Mouse (Mus musculus): ENCODE results near the gene Col6a4. TPM values are rescaled to one million over a fixed set of nuclear protein-coding genes. Genes with fewer than 3 reads are reported as not detected.

The Col6a4 gene
- polyA plus RNA-seq, 1 experiment from 2014 or later: 0.86 TPM

DNA sequence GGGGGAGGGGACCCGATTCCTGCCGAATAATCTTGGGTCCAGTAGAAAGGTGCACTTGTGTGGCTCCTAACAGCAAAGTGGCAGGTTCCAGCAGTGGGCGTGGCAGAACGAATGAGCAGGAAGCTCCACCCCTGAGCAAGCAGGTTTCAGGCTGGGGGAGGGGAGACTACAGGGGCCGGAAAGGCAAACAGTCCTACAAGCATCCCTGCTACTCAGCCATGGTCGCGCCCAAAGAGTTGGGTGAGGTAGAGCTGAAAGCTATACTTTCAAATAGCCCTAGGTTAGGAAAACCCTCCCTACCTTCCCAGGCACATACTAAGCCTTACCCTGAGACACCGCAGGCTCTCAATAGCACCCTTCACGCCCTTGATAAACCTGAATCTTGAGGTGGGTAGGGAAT, 9.7 kb upstream of the Col6a4 start:
- no peaks in the 10 kb centered on the region for H3K36me3 ChIP-seq (ENCODE audit: insufficient read depth, low read length)
- no peak for TF ChIP-seq CTCF (IDR thresholded peaks at IDR 0.05; ENCODE audit: low read depth)
- no peak overlapping the region for H3K9ac ChIP-seq (ENCODE audit: low read depth, low read length)
- H3K9me3 ChIP-seq (replicated peaks; ENCODE audit: low read length): no peaks in the 10 kb centered on the region
- H3K4me1 ChIP-seq (replicated peaks; ENCODE audit: insufficient read depth, low read length): no peaks in the 10 kb centered on the region
- no peak overlapping the region for H3K4me3 ChIP-seq (replicated peaks; ENCODE audit: low read depth, low read length)
- no peak for DNase-seq (ENCODE audit: low spot score)
- H3K27me3 ChIP-seq (ENCODE audit: insufficient read depth, low read length): no peaks in the 10 kb centered on the region
- 83% methylated on average over 9 of the region's 9 CpGs for WGBS
- H3K4me2 ChIP-seq (ENCODE audit: low read length): no peak overlapping the region
- no peak overlapping the region for H3K27ac ChIP-seq
- ATAC-seq (replicated peaks; ENCODE audit: low FRiP score, low read depth): no peak

DNA sequence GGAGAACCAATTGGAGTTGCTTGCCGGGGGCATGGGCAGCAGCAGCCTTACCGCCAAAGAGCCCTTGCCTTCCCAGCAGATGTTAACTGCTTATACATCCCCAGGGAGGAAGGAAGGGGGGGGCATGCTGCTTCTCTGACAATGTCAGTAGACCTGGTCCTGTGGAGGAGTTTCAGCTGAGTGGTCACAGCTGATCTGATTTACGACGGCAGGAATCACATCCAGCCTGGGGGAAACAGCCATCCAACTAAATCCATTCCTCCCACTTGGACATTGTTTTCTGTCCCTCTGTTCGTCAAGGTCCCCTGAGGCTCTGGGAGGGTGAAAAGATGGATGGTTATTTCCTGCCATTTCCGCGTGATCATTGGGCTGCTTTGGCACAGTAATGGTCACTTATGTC, 7.8 kb upstream of the Col6a4 start:
- no peak for ATAC-seq (replicated peaks; ENCODE audit: low FRiP score, low read depth)
- Histone ChIP-seq H3K4me2 (ENCODE audit: low read length) (no peak overlapping the region), H3K4me3 (replicated peaks; ENCODE audit: low read depth, low read length) (no peak overlapping the region), H3K4me1 (replicated peaks; ENCODE audit: insufficient read depth, low read length) (no peaks in the 10 kb centered on the region), H3K9ac (ENCODE audit: low read depth, low read length) (no peak overlapping the region), H3K36me3 (ENCODE audit: insufficient read depth, low read length) (no peaks in the 10 kb centered on the region), H3K27me3 (ENCODE audit: insufficient read depth, low read length) (no peaks in the 10 kb centered on the region), H3K27ac (no peak overlapping the region), H3K9me3 (replicated peaks; ENCODE audit: low read length) (no peaks in the 10 kb centered on the region)
- peak; percentile 67 for DNase-seq (ENCODE audit: low spot score)
- 23% methylated on average over 7 of the region's 7 CpGs for WGBS
- TF ChIP-seq CTCF (IDR thresholded peaks at IDR 0.05; ENCODE audit: low read depth): no peak

DNA sequence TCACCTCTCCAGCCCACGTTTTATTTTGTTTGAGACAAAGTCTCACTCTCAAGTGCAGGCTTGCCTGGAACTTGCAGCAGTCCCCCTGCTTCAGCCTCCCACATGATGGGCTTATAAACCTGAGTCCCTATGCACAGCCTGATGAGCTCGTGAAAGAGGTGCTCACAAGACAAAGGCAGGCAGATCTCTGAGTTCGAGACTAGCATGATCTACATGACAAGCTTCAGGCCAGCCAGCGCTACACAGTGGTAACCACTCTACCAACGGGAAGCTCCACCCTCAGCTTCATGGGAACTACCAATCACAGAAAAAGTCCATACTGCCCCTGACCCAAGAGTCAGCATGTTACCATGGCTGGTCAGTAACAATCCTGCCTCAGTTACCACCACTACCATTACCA, 4.6 kb upstream of the Col6a4 start:
- DNase-seq (ENCODE audit: low spot score) (no peak), ATAC-seq (replicated peaks; ENCODE audit: low FRiP score, low read depth) (no peak)
- no peak overlapping the region for H3K9ac ChIP-seq (ENCODE audit: low read depth, low read length)
- no peak for TF ChIP-seq CTCF (IDR thresholded peaks at IDR 0.05; ENCODE audit: low read depth)
- no peak overlapping the region for H3K27ac ChIP-seq
- WGBS: 70% methylated on average over 5 of the region's 5 CpGs
- no peaks in the 10 kb centered on the region for H3K9me3 ChIP-seq (replicated peaks; ENCODE audit: low read length)
- H3K36me3 ChIP-seq (ENCODE audit: insufficient read depth, low read length): no peaks in the 10 kb centered on the region
- no peaks in the 10 kb centered on the region for H3K27me3 ChIP-seq (ENCODE audit: insufficient read depth, low read length)
- H3K4me3 ChIP-seq (replicated peaks; ENCODE audit: low read depth, low read length): no peak overlapping the region
- H3K4me1 ChIP-seq (replicated peaks; ENCODE audit: insufficient read depth, low read length): no peaks in the 10 kb centered on the region
- no peak overlapping the region for H3K4me2 ChIP-seq (ENCODE audit: low read length)

DNA sequence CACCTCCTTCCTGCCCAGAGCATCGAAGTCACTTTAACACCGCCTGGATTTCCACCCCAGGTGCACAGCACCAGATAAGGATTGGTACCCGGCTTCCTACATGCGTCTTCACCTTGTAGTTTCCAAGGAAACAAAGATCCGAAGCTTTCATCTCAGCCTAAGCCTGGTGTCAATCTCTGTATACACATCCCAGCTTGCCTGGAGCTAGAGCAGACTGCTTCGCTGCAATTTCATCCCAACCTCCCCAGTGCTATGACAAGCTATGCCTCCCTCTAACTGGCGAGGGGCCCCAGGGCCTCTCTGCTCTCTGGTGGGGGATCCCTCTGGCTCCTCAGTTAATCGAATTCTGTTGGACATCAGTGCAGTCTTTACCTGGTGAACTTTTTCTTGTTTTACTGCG, 3.7 kb upstream of the Col6a4 start:
- no peaks in the 10 kb centered on the region for H3K9me3 ChIP-seq (replicated peaks; ENCODE audit: low read length)
- no peaks in the 10 kb centered on the region for H3K27me3 ChIP-seq (ENCODE audit: insufficient read depth, low read length)
- no peak overlapping the region for H3K4me2 ChIP-seq (ENCODE audit: low read length)
- no peak overlapping the region for H3K27ac ChIP-seq
- H3K4me1 ChIP-seq (replicated peaks; ENCODE audit: insufficient read depth, low read length): no peaks in the 10 kb centered on the region
- H3K9ac ChIP-seq (ENCODE audit: low read depth, low read length): no peak overlapping the region
- WGBS: 62% methylated on average over 9 of the region's 9 CpGs
- ATAC-seq (replicated peaks; ENCODE audit: low FRiP score, low read depth) (no peak), DNase-seq (ENCODE audit: low spot score) (no peak)
- H3K36me3 ChIP-seq (ENCODE audit: insufficient read depth, low read length): no peaks in the 10 kb centered on the region
- no peak for TF ChIP-seq CTCF (IDR thresholded peaks at IDR 0.05; ENCODE audit: low read depth)
- H3K4me3 ChIP-seq (replicated peaks; ENCODE audit: low read depth, low read length): no peak overlapping the region

DNA sequence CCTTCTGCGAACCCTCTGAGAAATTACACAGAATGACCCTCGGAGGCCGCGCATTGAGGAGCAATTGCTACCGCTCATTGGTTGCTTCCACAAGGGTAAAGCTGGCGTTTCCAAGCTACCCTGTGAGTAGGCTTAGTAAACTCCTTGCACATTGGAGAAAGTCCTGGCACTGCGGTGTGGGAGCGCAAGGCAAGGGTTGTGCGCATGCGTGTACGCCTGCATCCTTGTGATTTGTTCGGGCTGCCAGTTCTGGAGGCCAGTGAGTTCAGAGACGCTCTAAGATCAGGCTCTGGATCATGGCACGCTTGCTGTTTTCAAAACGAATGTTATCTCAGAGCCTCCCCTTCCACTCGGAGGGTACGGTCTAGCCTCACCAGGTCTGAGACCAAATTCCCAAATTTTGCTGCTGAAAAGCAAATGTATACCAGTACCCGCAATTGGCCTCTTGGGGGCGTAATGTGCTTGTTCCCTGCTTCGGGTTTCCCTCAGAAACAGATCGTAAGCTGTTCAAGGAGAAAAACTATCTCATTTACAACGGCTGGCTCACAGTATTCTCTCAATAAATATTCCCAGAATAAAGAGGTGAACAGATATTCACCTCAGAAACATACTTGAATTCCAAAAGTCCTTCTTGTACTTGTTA, 2.9 kb upstream of the Col6a4 start:
- no peak overlapping the region for H3K9ac ChIP-seq (ENCODE audit: low read depth, low read length)
- H3K27me3 ChIP-seq (ENCODE audit: insufficient read depth, low read length): no peaks in the 10 kb centered on the region
- no peak for DNase-seq (ENCODE audit: low spot score)
- H3K9me3 ChIP-seq (replicated peaks; ENCODE audit: low read length): no peaks in the 10 kb centered on the region
- 0 out of 2 replicates have a peak, but pooled peaks have one; percentile 8 for TF ChIP-seq CTCF (IDR thresholded peaks at IDR 0.05; ENCODE audit: low read depth)
- H3K4me2 ChIP-seq (ENCODE audit: low read length): 0 out of 2 replicates have a peak overlapping the region, but pooled peaks have one; percentile 13
- whole genome bisulfite sequencing: 72% methylated on average over 22 of the region's 22 CpGs
- ATAC-seq (replicated peaks; ENCODE audit: low FRiP score, low read depth): no peak
- no peaks in the 10 kb centered on the region for H3K4me1 ChIP-seq (replicated peaks; ENCODE audit: insufficient read depth, low read length)
- H3K36me3 ChIP-seq (ENCODE audit: insufficient read depth, low read length): no peaks in the 10 kb centered on the region
- no peak overlapping the region for H3K27ac ChIP-seq
- no peak overlapping the region for H3K4me3 ChIP-seq (replicated peaks; ENCODE audit: low read depth, low read length)

DNA sequence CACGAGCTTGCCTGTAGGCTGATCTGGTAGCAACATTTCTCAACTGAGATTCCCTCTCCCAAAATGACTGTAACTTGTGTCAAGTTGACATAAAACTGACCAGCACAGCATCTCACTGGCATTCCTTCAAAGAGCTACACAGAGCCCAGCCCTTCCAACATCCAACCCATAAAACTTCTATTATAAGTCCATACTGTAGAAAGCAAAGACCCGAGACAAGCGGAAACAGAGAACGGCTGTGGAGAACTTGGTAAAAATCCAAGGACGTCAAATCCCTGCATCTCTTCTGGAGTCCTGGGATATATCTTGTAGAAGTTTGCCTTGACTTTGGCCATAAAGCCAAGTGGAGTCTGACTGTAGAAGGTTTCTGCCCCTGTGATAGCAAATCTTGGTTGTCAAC, 15.1 kb downstream of the Col6a4 start:
- Histone ChIP-seq H3K9me3 (replicated peaks; ENCODE audit: low read length) (no peaks in the 10 kb centered on the region), H3K4me1 (replicated peaks; ENCODE audit: insufficient read depth, low read length) (no peaks in the 10 kb centered on the region), H3K36me3 (ENCODE audit: insufficient read depth, low read length) (no peaks in the 10 kb centered on the region), H3K4me2 (ENCODE audit: low read length) (no peak overlapping the region), H3K9ac (ENCODE audit: low read depth, low read length) (no peak overlapping the region), H3K27ac (peak overlapping the region; percentile 51; the same call in 1 of the 2 replicates), H3K4me3 (replicated peaks; ENCODE audit: low read depth, low read length) (no peak overlapping the region), H3K27me3 (ENCODE audit: insufficient read depth, low read length) (no peaks in the 10 kb centered on the region)
- ATAC-seq (replicated peaks; ENCODE audit: low FRiP score, low read depth) (no peak), DNase-seq (ENCODE audit: low spot score) (peak; percentile 85)
- 70% methylated on average over 5 of the region's 5 CpGs for WGBS
- no peak for TF ChIP-seq CTCF (IDR thresholded peaks at IDR 0.05; ENCODE audit: low read depth)
